Mouse (Mus musculus) kidney, adult 2 months (tissue): Measurements from ENCODE around the gene Cd3g.

ENCODE experiments used
- CTCF ChIP-seq: fragments of 200-500 bp; conservative IDR thresholded peaks from 2 replicates; pipeline ENCODE4 v1.5.1; 2011; ENCODE audit warnings: low read depth, mild to moderate bottlenecking, control low read depth, low read length, moderate library complexity, mixed read lengths; ENCODE audit not compliant: insufficient read depth, insufficient read length
- POLR2A ChIP-seq: fragments of 200-500 bp; IDR thresholded peaks from one replicate; pipeline ENCODE4 v1.6.1; 2011; ENCODE audit warnings: low read depth, low read length, control low read depth

- TF ChIP-seq POLR2A (no peak), CTCF (no peak)
Observed at GRCm38 (mm10) chr9:44947836-44948235, 32.4 kb downstream of the Cd3g start.
